Mouse (Mus musculus) stomach, embryonic 14.5 days (tissue): ENCODE data around the gene Pik3r2. TPM values are rescaled to one million over a fixed set of nuclear protein-coding genes. Genes with fewer than 3 reads are reported as not detected.

Experiments
- ATAC-seq: fragments of 200-750 bp; cut with Nextera tagmentation; 2 replicates; pipeline ENCODE4 v1.8.0; 2017; ENCODE audit warnings: low read depth, moderate TSS enrichment; ENCODE audit not compliant: insufficient number of reproducible peaks, insufficient read depth, low FRiP score
- H3K27ac ChIP-seq: fragments of 300-500 bp; sonication (generic); 2 replicates; pipeline ENCODE4 v1.5.1; 2014; ENCODE audit warnings: mild to moderate bottlenecking, low read length, moderate library complexity, mixed read lengths
- H3K27me3 ChIP-seq: fragments of 300-500 bp; sonication (generic); 2 replicates; pipeline ENCODE4 v1.6.1; 2014; ENCODE audit warnings: low read length, control low read depth, mixed read lengths; ENCODE audit not compliant: control insufficient read depth, insufficient read depth
- H3K36me3 ChIP-seq: fragments of 300-500 bp; sonication (generic); 2 replicates; pipeline ENCODE4 v1.6.1; 2014; ENCODE audit warnings: mild to moderate bottlenecking, control low read depth, low read length, moderate library complexity, mixed read lengths; ENCODE audit not compliant: control insufficient read depth, insufficient read depth
- H3K4me1 ChIP-seq: fragments of 300-500 bp; sonication (generic); 2 replicates; pipeline ENCODE4 v1.6.1; 2014; ENCODE audit warnings: low read length, control low read depth, mixed read lengths; ENCODE audit not compliant: control insufficient read depth, insufficient read depth
- H3K4me2 ChIP-seq: fragments of 300-500 bp; sonication (generic); replicated peaks from 2 replicates; pipeline ENCODE4 v1.6.1; 2014; ENCODE audit warnings: low read depth, low read length, control low read depth
- H3K4me3 ChIP-seq: fragments of 300-500 bp; sonication (generic); 2 replicates; pipeline ENCODE4 v1.5.1; 2014; ENCODE audit warnings: low read depth, low read length, control low read depth
- H3K9ac ChIP-seq: fragments of 300-500 bp; sonication (generic); replicated peaks from 2 replicates; pipeline ENCODE4 v1.6.1; 2014; ENCODE audit warnings: low read depth, mild to moderate bottlenecking, control low read depth, low read length, moderate library complexity, mixed read lengths
- H3K9me3 ChIP-seq: fragments of 300-500 bp; sonication (generic); 2 replicates; pipeline ENCODE4 v1.6.1; 2016; ENCODE audit warnings: low read depth, low read length, control low read depth; ENCODE audit not compliant: control insufficient read depth
- WGBS: fragments of 180-500 bp; shearing (Covaris S2); extraction: QIAGEN DNeasy Blood & Tissue Kit; methylation state at CpG from one replicate; pipeline ENCODE4 v1.1.7; 2014; 5-methylcytosine and 5-hydroxymethylcytosine counted together
- polyA plus RNA-seq: library from polyadenylated mRNA; unstranded; fragments of >200 nt; fragmentation: Nextera tagmentation; extraction: Ambion mirVana; gene quantifications from 2 replicates; pipeline ENCODE4 v1.2.1, GENCODE M21; 2014

The Pik3r2 gene
- polyA plus RNA-seq, 1 experiment from 2014 or later: 44.5 TPM

DNA sequence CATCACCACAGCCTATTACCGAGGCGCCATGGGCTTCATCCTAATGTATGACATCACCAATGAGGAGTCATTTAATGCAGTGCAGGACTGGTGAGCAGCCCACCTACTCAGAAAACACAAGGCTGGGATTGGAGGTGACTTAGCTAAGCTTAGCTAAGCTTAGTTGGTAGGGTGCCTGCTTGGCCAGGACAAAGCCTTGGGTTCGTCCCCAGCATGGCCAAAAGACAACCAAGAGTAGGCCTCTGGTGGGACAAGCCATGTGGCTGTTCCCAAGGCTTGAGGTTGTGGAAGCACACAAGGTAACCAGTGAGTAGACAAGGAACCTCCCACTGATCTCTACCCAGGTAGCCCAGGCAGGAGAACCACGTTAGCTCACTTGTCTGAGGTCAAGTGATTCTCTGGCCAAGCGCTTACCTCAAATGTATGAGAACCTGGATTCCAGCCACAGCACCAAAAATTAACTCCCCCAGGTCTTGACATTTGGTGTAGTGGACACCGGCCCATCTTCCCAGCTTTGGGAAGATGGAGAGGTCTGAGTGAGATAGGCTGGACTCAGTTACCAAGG is 20.0 kb downstream of the Pik3r2 start:
- H3K36me3 ChIP-seq: peaks cover 21% of the 10 kb centered on the region
- H3K4me2 ChIP-seq: no peak overlapping the region
- WGBS: 94% methylated on average over 6 of the region's 6 CpGs
- no peak overlapping the region for H3K27ac ChIP-seq
- ATAC-seq: no peak
- H3K9ac ChIP-seq: no peak overlapping the region
- H3K4me1 ChIP-seq: peaks cover 31% of the 10 kb centered on the region
- H3K9me3 ChIP-seq: no peaks in the 10 kb centered on the region
- H3K4me3 ChIP-seq: no peak overlapping the region
- no peaks in the 10 kb centered on the region for H3K27me3 ChIP-seq

DNA sequence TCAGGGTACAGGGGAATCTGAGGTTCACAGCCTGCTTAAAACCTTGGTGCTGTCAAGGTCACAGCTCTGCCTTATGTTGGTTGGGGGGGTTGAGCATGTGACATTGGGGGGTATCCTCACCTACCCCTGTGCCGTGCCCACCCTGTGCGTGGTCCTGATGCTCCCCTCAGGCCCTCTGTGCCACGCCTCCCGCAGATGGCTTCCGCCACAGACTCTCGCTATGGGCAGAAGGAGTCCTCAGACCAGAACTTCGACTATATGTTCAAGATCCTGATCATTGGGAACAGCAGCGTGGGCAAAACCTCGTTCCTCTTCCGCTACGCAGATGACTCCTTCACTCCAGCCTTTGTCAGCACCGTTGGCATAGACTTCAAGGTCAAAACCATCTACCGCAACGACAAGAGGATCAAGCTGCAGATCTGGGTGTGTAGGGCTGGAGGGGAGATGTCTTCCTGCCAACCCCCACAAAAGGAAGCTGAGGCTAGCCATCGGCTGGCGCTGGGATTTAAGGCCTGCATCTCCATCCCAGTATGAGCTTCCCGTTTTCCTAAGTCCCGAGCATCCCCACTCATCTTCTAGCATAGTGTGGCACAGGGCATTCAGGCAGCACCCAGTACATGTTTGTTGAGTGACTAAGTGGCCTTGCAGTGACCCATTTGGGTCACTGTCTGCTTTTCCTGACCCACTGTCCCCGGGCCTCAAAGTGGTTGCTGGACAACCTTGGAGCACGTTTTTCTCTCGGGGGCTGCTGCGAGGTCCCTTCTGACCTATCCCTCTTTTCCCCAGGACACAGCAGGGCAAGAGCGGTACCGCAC is 20.6 kb downstream of the Pik3r2 start:
- Histone ChIP-seq H3K9ac (no peak overlapping the region), H3K9me3 (no peaks in the 10 kb centered on the region), H3K4me2 (peak overlapping the region; percentile 94), H3K36me3 (peaks cover 21% of the 10 kb centered on the region), H3K27ac (no peak overlapping the region), H3K27me3 (no peaks in the 10 kb centered on the region), H3K4me3 (no peak overlapping the region), H3K4me1 (peaks cover 28% of the 10 kb centered on the region)
- WGBS: 84% methylated on average over 24 of the region's 24 CpGs
- ATAC-seq: no peak

DNA sequence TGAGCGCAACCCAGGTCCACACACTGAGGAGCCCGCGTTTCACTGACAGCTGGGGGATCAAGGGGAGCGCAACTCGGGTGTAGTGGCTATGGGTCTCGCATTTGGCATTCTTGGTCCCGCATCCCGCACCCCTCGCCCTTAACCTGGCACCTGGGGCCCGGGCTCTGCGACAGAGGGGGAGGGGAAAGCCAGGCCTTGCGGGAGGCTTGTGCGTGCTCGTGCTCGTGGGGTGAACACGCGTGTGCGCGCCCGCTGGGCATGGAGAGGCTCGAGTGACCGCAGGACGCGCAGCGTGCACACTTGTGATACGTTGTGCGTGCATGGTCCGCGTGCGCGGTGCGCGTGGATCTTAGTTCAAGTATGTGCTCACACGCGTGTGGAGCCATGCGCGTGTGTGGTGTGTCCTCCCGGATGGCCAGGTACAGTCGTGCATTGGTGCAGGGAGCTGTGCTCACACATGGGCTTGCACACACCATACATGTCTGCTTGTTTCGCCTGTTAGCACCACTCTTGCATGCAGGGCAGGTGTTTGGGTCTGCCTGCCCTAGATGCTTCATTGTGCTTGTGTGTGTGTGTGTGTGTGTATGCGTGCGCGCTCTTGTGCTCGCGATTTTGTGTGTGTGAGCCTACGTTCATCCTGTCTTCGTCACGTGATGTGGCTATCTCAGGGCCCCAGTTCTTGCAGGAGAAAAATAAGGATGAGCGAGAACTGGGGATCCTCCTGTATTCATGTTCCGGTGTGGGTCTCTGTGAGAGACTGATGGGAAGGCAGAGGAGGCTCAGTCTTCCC is 21.4 kb downstream of the Pik3r2 start:
- H3K4me3 ChIP-seq: peak overlapping the region; percentile 77
- H3K36me3 ChIP-seq: peaks cover 21% of the 10 kb centered on the region
- H3K4me1 ChIP-seq: peaks cover 27% of the 10 kb centered on the region
- H3K9ac ChIP-seq: peak overlapping the region; percentile 69
- peak overlapping the region; percentile 94 for H3K4me2 ChIP-seq
- H3K9me3 ChIP-seq: no peaks in the 10 kb centered on the region
- WGBS: 11% methylated on average over 50 of the region's 50 CpGs
- peak overlapping the region; percentile 41; the same call in 1 of the 2 replicates for H3K27ac ChIP-seq
- no peaks in the 10 kb centered on the region for H3K27me3 ChIP-seq
- peak; percentile 5; the same call in 1 of the 2 replicates for ATAC-seq

DNA sequence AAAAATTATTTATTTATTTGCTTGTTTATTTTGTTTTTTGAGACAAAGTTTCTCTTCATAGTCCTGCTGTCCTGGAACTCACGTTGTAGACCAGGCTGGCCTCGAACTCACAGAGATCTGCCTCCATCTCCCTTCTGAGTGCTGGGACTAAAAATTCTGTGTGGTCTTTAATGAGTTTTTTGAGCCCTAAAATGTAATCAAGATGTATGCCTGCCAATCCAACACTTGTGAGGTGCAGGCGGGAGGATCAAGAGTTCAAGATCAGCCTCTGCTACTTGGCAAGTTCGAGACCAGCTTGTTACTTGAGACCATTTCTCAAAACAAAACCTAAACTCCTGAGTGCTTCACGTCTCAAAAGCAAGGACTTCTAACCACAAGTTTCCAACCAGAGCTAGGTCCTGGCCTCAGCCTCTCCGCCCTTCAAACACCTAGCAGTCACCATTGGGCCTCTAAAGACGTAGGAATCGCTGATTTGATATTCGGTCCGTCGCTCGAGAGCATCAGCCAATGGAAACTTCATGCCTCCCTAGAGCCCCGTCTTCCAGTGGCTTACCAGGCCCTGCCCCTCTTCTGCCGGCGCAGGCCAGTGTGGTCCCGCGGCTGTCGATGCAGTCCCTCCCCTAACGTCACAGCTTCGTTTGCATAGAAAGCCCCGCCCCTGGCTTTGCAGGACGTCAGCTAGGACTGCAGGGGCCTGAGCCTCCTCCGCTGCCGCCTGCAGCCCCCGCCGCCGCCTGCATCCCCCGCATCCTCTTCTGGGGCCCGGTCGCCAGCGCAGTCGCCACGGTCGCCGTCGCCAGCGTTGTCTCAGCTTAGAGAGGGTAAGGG is 22.3 kb downstream of the Pik3r2 start, which contains the start of gene Rab3a:
Gene Rab3a (plus strand): TSS at position 637 of the 828 bp plus-strand sequence.
- peak within 1 kb of the TSS; percentile 94 for H3K4me2 ChIP-seq
- H3K9me3 ChIP-seq: no peaks in the 10 kb centered on the region
- H3K4me3 ChIP-seq: peak within 1 kb of the TSS; percentile 77
- H3K36me3 ChIP-seq: peaks cover 21% of the 10 kb centered on the region
- peak within 1 kb of the TSS; percentile 69 for H3K9ac ChIP-seq
- ATAC-seq: peak; percentile 98
- 8% methylated on average over 37 of the region's 37 CpGs for WGBS
- no peaks in the 10 kb centered on the region for H3K27me3 ChIP-seq
- peaks cover 19% of the 10 kb centered on the region for H3K4me1 ChIP-seq
- H3K27ac ChIP-seq: peak within 1 kb of the TSS; percentile 78

DNA sequence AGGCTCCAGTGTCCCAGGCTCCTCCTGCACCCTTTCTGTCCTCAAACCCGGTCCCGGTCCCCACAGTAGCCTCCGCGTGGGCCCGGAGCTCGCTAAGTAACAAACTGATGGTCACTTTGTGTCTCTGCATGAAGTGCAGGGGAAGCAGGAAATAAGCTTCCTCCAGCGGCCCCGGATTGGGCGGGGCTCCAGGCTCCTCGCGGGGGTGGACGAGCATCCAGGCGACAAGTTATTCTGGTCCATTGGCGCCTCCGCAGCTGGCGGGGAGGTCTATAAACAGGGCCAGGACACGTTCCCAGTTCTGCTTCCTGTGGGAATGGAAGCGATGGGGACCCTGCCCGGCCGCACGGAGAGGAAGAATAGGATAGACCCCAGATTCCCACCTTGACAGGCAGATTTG is 23.4 kb downstream of the Pik3r2 start:
- Histone ChIP-seq H3K27me3 (no peaks in the 10 kb centered on the region), H3K9me3 (no peaks in the 10 kb centered on the region), H3K4me1 (peaks cover 16% of the 10 kb centered on the region), H3K9ac (no peak overlapping the region), H3K4me2 (peak overlapping the region; percentile 32), H3K4me3 (no peak overlapping the region), H3K36me3 (peaks cover 16% of the 10 kb centered on the region; the same call in 1 of the 2 replicates), H3K27ac (peak overlapping the region; percentile 78)
- WGBS: 19% methylated on average over 21 of the region's 21 CpGs
- no peak for ATAC-seq

DNA sequence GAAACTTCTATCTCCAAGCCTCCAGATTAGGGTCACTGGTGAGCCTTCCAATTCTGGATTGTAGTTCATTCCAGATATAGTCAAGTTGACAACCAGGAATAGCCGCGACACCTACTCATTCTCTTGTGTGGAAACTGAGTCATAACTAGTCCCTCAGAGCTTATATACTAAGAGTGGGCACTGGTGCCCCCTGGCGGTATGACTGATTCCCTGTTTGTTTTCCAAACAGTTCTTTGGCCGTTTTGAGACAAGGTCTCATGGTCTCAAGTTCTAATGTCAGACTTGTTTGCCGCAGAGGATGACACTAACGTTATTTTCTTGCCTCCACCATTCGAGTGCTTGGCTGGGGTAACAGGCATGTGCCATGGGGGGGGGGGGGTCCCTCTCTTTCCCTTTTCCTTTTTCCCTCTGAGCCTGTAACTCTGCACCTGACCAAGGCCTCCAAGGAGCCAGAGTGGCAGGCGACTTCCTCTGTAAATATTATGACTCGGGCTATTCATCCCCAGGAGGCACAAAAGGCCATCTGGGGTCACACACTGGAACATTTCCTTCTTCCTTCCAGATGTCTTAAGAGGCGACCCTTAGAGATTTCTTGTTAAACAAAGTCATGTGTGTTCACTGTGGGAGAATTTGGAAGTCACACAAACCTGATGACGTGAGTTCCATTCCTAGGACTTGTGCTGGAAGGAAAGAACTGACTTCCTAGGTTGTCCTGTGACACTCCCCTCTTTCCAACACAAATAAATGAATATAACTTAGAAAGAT is 24.3 kb downstream of the Pik3r2 start:
- H3K9ac ChIP-seq: no peak overlapping the region
- no peak overlapping the region for H3K4me2 ChIP-seq

DNA sequence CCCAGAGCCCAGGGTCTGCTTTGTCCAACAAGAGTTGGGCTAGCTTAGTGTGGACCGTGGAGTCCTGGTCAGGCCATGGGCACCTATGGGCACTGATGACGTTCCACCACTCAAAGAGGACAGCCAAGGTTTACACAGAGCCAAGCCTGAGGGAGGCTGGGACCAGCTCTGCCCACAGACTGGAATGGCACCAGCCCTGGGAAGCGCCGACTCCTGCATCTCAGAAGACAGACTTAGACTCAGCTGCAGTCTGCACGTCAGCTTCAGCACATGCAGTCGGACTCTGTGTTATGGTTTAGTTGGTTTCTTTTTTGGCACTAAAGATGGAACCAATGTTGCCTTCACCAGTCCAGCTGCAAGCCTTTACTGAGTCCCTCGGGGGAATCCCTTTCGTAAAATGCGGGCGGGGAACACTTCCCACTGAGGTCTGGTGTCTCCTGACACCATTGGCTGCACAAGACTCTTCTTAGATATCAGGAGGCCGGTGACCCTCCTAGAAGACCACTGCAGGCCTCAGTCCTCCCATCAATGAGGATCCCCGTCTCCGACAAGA is 26.3 kb downstream of the Pik3r2 start:
- 88% methylated on average over 13 of the region's 13 CpGs for WGBS
- Histone ChIP-seq H3K27ac (no peak overlapping the region), H3K9ac (no peak overlapping the region), H3K27me3 (peaks cover 7% of the 10 kb centered on the region; the same call in 1 of the 2 replicates), H3K9me3 (no peaks in the 10 kb centered on the region), H3K4me3 (no peak overlapping the region), H3K4me2 (no peak overlapping the region), H3K36me3 (no peaks in the 10 kb centered on the region), H3K4me1 (peaks cover 9% of the 10 kb centered on the region)
- ATAC-seq: no peak

More for the DNA sequence above, 24.3 kb downstream of the Pik3r2 start:
- peaks cover 7% of the 10 kb centered on the region; the same call in 1 of the 2 replicates for H3K36me3 ChIP-seq
- no peaks in the 10 kb centered on the region for H3K9me3 ChIP-seq
- no peak overlapping the region for H3K4me3 ChIP-seq
- WGBS: 27% methylated on average over 11 of the region's 11 CpGs
- H3K4me1 ChIP-seq: peaks cover 16% of the 10 kb centered on the region
- H3K27me3 ChIP-seq: 0 out of 2 replicates have a peak, but pooled peaks cover 2% of the 10 kb centered on the region
- no peak for ATAC-seq
- peak overlapping the region; percentile 78; the same call in 1 of the 2 replicates for H3K27ac ChIP-seq
